Mouse (Mus musculus): ENCODE data around the gene Kif5a. TPM values are rescaled to one million over a fixed set of nuclear protein-coding genes. Genes with fewer than 3 reads are reported as not detected.

The Kif5a gene
- total and polyA plus RNA-seq, 2 experiments from 2014 or later, result 84.0 to 223 TPM

DNA sequence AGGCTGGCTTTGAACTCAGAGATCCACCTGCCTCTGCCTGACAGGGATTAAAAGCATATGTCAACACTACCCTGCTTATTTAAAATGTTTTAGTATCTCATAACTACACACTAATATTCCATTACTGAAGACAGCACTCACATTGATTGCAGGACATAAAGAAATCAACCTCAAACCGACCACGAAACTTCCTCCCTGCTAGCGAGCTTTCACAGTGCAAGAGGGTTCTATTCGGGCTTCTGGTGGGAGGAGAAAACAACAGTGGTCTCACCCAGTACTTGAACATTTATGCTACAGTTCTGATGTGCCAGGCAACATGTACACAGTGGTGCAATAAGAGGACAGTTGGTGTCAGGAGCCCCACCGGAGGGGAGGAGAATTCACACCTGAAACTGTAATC, 12.3 kb downstream of the Kif5a start:
- peaks cover 28% of the 10 kb centered on the region for H3K36me3 ChIP-seq (ENCODE audit: insufficient read depth)
- DNase-seq (no peak), ATAC-seq (no peak)
- H3K9ac ChIP-seq, result no peak overlapping the region
- TF ChIP-seq CTCF (IDR thresholded peaks at IDR 0.05; ENCODE audit: low read depth), result no peak
- H3K27me3 ChIP-seq (ENCODE audit: insufficient read depth, low read length), result no peaks in the 10 kb centered on the region
- 89% methylated on average over 5 of the region's 5 CpGs for WGBS
- no peaks in the 10 kb centered on the region for H3K4me1 ChIP-seq (ENCODE audit: insufficient read depth)
- H3K9me3 ChIP-seq (ENCODE audit: low read length), result no peaks in the 10 kb centered on the region
- H3K4me2 ChIP-seq (ENCODE audit: low read depth), result no peak overlapping the region
- H3K27ac ChIP-seq (ENCODE audit: low read depth, low read length), result no peak overlapping the region
- H3K4me3 ChIP-seq (ENCODE audit: low read depth, low read length), result no peak overlapping the region

DNA sequence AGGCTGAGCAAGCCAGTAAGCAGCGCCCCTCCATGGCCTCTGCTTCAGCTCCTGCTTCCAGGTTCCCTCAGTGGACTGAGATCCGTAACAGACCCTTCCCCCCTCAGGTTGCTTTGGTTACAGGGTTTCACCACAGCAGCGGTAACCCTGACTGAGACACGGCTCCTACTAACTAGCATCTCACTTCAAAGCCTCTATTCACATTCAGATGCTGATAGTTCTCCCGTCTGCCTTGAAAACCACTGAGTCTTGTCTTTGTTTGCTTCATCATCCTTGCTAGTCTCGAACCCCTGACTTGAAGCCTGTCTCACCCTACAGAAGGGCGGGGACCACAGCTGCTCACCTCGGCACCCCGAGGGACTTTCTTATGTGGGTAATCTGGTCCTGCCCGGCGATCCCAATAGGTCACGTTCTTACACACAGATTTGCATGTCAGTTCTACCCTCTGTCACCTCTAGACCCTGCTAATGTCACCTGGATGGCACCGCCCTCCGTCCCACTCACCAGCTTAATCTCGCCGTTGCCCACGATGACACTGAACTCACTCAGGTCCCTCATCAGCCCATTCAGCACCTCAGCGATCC, 24.8 kb downstream of the Kif5a start:
- no peak overlapping the region for H3K9ac ChIP-seq
- DNase-seq (no peak), ATAC-seq (no peak)
- 76% methylated on average over 18 of the region's 18 CpGs for WGBS
- peaks cover 92% of the 10 kb centered on the region for H3K36me3 ChIP-seq (ENCODE audit: insufficient read depth)
- no peaks in the 10 kb centered on the region for H3K4me1 ChIP-seq (ENCODE audit: insufficient read depth)
- no peaks in the 10 kb centered on the region for H3K27me3 ChIP-seq (ENCODE audit: insufficient read depth, low read length)
- no peaks in the 10 kb centered on the region for H3K9me3 ChIP-seq (ENCODE audit: low read length)
- no peak overlapping the region for H3K4me3 ChIP-seq (ENCODE audit: low read depth, low read length)
- no peak overlapping the region for H3K4me2 ChIP-seq (ENCODE audit: low read depth)
- no peak overlapping the region for H3K27ac ChIP-seq (ENCODE audit: low read depth, low read length)
- no peak for TF ChIP-seq CTCF (IDR thresholded peaks at IDR 0.05; ENCODE audit: low read depth)

DNA sequence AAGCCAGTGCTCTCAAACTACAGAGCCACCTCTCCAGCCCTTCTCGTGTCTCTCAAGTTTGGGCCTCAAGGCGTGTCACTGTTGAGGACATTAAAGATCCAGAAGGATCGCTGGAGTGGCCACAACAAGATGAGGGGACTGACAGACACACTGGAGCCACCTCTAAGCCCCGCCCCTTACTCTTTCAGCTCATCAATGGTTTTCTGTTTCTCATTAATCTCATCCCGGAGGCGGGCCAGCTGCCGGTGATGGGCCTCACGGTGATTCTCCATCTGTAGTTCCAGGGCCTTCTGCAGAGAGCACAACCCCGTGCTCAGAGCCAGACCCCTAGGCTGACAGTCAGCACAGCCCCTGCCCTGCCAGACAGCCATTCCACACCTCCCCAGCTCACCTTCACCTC, 26.6 kb downstream of the Kif5a start:
- H3K27me3 ChIP-seq (ENCODE audit: insufficient read depth, low read length), result no peaks in the 10 kb centered on the region
- no peak overlapping the region for H3K27ac ChIP-seq (ENCODE audit: low read depth, low read length)
- H3K4me1 ChIP-seq (ENCODE audit: insufficient read depth), result no peaks in the 10 kb centered on the region
- ATAC-seq (no peak), DNase-seq (no peak)
- H3K4me3 ChIP-seq (ENCODE audit: low read depth, low read length), result no peak overlapping the region
- H3K36me3 ChIP-seq (ENCODE audit: insufficient read depth), result peaks cover 90% of the 10 kb centered on the region
- no peak overlapping the region for H3K9ac ChIP-seq
- TF ChIP-seq CTCF (IDR thresholded peaks at IDR 0.05; ENCODE audit: low read depth), result no peak
- no peak overlapping the region for H3K4me2 ChIP-seq (ENCODE audit: low read depth)
- WGBS, result 50% methylated on average over 9 of the region's 9 CpGs
- no peaks in the 10 kb centered on the region for H3K9me3 ChIP-seq (ENCODE audit: low read length)

DNA sequence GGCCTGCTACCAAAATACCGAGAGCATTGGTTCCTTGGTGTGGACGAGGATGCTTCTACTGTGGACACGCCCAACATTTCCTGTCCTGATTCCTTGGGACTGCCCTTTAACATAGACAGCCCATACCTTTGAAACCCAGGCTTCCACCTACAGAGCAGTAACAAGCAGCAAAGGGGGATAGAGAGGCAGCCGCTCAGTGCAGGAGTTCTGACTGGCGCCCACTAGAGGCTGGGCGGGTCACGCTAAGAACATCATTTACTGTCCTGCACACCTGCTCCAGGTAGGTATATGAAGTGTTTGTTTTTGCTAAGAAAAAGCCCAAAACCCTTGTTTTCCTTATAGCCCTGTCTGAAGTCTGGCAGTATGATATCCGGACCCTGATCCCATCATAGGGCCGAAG, 30.0 kb downstream of the Kif5a start:
- 83% methylated on average over 9 of the region's 9 CpGs for WGBS
- ATAC-seq, result no peak
- Histone ChIP-seq H3K4me1 (ENCODE audit: insufficient read depth) (no peaks in the 10 kb centered on the region), H3K27me3 (ENCODE audit: insufficient read depth, low read length) (no peaks in the 10 kb centered on the region), H3K27ac (ENCODE audit: low read depth, low read length) (no peak overlapping the region), H3K4me3 (ENCODE audit: low read depth, low read length) (no peak overlapping the region), H3K4me2 (ENCODE audit: low read depth) (no peak overlapping the region), H3K36me3 (ENCODE audit: insufficient read depth) (peaks cover 90% of the 10 kb centered on the region), H3K9me3 (ENCODE audit: low read length) (no peaks in the 10 kb centered on the region), H3K9ac (no peak overlapping the region)
- no peak for DNase-seq
- peak; percentile 39 for TF ChIP-seq CTCF (IDR thresholded peaks at IDR 0.05; ENCODE audit: low read depth)

DNA sequence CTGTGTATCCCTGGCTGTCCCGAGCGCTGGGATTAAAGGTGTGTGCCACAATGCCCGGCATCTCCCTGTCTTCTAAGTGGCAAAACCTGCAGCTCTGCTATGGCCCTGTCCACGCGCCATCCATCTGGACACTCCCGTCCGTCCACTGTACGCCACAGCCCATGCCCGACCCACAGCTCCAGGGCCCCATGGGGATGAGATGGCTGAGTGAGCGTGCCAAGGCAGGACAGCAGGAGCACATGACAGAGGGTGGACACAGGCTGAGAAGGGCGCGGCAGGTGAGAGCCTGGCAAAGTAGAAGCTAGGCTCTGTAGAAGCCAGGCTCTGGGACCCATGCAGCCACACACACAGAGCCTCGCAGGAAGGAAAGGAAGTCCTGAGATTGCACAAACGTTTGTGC, 31.4 kb downstream of the Kif5a start:
- Histone ChIP-seq H3K4me2 (ENCODE audit: low read depth) (no peak overlapping the region), H3K27ac (ENCODE audit: low read depth, low read length) (no peak overlapping the region), H3K4me1 (ENCODE audit: insufficient read depth) (no peaks in the 10 kb centered on the region), H3K4me3 (ENCODE audit: low read depth, low read length) (no peak overlapping the region), H3K9ac (no peak overlapping the region), H3K27me3 (ENCODE audit: insufficient read depth, low read length) (no peaks in the 10 kb centered on the region), H3K36me3 (ENCODE audit: insufficient read depth) (peaks cover 89% of the 10 kb centered on the region), H3K9me3 (ENCODE audit: low read length) (no peaks in the 10 kb centered on the region)
- WGBS, result 88% methylated on average over 14 of the region's 14 CpGs
- ATAC-seq (no peak), DNase-seq (no peak)
- no peak for TF ChIP-seq CTCF (IDR thresholded peaks at IDR 0.05; ENCODE audit: low read depth)

DNA sequence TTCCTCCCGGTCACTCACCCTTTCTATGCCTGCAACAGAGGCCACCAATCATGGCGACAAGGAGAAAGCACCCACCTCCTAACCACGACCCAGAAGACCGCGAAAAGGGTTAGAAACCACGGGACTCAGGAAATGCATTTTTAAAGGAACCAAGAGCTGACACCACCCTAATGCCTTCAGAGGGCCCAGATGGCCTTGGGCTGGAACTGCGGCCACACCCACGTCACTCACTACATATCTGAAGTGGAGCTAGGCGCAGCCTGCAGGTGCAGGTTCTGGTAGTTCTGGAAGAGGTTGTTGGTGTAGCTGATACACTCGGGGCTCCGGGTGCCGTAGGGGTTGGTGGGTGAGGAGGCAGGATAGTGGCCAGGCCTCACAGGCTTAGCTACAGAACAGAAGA, 32.5 kb downstream of the Kif5a start:
- Histone ChIP-seq H3K27ac (ENCODE audit: low read depth, low read length) (no peak overlapping the region), H3K9me3 (ENCODE audit: low read length) (no peaks in the 10 kb centered on the region), H3K36me3 (ENCODE audit: insufficient read depth) (peaks cover 89% of the 10 kb centered on the region), H3K27me3 (ENCODE audit: insufficient read depth, low read length) (no peaks in the 10 kb centered on the region), H3K4me3 (ENCODE audit: low read depth, low read length) (no peak overlapping the region), H3K4me1 (ENCODE audit: insufficient read depth) (no peaks in the 10 kb centered on the region), H3K4me2 (ENCODE audit: low read depth) (no peak overlapping the region), H3K9ac (no peak overlapping the region)
- 94% methylated on average over 12 of the region's 12 CpGs for WGBS
- TF ChIP-seq CTCF (IDR thresholded peaks at IDR 0.05; ENCODE audit: low read depth), result no peak
- ATAC-seq (no peak), DNase-seq (no peak)

DNA sequence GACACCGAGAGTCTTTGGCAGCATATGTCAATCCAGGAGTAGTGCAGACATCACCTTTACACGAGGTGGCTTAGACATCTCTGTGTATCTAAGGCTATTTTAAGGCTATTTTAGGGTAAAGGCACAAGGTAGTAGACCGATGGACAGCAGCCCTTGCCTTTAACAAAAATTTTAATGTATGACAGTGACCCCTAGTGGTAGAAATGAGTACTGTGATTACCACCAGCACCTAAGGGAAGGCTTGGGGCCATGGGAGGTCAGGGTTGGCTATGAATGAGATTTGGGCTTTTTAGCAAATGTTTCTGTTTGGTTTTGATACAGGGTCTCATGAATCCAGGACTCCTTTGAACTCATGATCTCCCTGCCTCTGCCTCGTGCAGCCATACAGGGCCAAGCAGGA, 34.3 kb downstream of the Kif5a start:
- Histone ChIP-seq H3K27me3 (ENCODE audit: insufficient read depth, low read length) (no peaks in the 10 kb centered on the region), H3K4me3 (ENCODE audit: low read depth, low read length) (no peak overlapping the region), H3K9me3 (ENCODE audit: low read length) (no peaks in the 10 kb centered on the region), H3K36me3 (ENCODE audit: insufficient read depth) (peaks cover 82% of the 10 kb centered on the region), H3K9ac (no peak overlapping the region), H3K27ac (ENCODE audit: low read depth, low read length) (no peak overlapping the region), H3K4me2 (ENCODE audit: low read depth) (no peak overlapping the region), H3K4me1 (ENCODE audit: insufficient read depth) (no peaks in the 10 kb centered on the region)
- ATAC-seq (peak; percentile 47; the same call in 1 of the 2 replicates), DNase-seq (peak; percentile 76)
- 25% methylated on average over 4 of the region's 4 CpGs for WGBS
- TF ChIP-seq CTCF (IDR thresholded peaks at IDR 0.05; ENCODE audit: low read depth), result peak; percentile 85

Measured in forebrain, postnatal 0 days (tissue).